Mouse (Mus musculus) heart, adult 2 months (tissue): ENCODE data around the gene Lrch3. TPM values are rescaled to one million over a fixed set of nuclear protein-coding genes. Genes with fewer than 3 reads are reported as not detected.

ENCODE experiments used
- DNase-seq, 2 experiments: peaks; one replicate each; pipeline ENCODE4 v3.0.0; 2021
- H3K27ac ChIP-seq: fragments of 200-600 bp; 2 replicates; pipeline ENCODE4 v1.8.1; 2022
- H3K27me3 ChIP-seq: fragments of 200-500 bp; 2 replicates; pipeline ENCODE4 v1.6.1; 2012; ENCODE audit warnings: mild to moderate bottlenecking, low read length, inconsistent platforms, mixed read lengths; ENCODE audit not compliant: control insufficient read depth, insufficient read depth
- H3K36me3 ChIP-seq: fragments of 200-500 bp; 2 replicates; pipeline ENCODE4 v1.6.1; 2012; ENCODE audit warnings: low read length, inconsistent platforms; ENCODE audit not compliant: control insufficient read depth, insufficient read depth
- H3K4me1 ChIP-seq: fragments of 200-500 bp; 2 replicates; pipeline ENCODE4 v1.6.1; 2011; ENCODE audit warnings: low read length; ENCODE audit not compliant: control insufficient read depth, insufficient read depth
- H3K4me3 ChIP-seq: fragments of 200-600 bp; 2 replicates; pipeline ENCODE4 v1.8.1; 2022
- H3K79me2 ChIP-seq: fragments of 200-500 bp; replicated peaks from 2 replicates; pipeline ENCODE4 v1.6.1; 2012; ENCODE audit warnings: mild to moderate bottlenecking, inconsistent platforms, low read length, moderate library complexity, mixed read lengths; ENCODE audit not compliant: control insufficient read depth, insufficient read depth
- H3K9ac ChIP-seq: fragments of 200-500 bp; 2 replicates; pipeline ENCODE4 v1.6.1; 2012; ENCODE audit warnings: low read depth, mild to moderate bottlenecking, control low read depth, inconsistent platforms, low read length, mixed read lengths
- CTCF ChIP-seq: fragments of 200-600 bp; IDR thresholded peaks from 2 replicates; pipeline ENCODE4 v1.8.1; 2022; ENCODE audit warnings: antibody characterized with exemption, mild to moderate bottlenecking, moderate library complexity
- EP300 ChIP-seq: fragments of 200-500 bp; IDR thresholded peaks from 2 replicates; pipeline ENCODE4 v1.6.1; 2011; ENCODE audit warnings: low read depth, low read length, control low read depth; ENCODE audit not compliant: insufficient read depth
- POLR2A ChIP-seq: fragments of 200-500 bp; IDR thresholded peaks from 2 replicates; pipeline ENCODE4 v1.6.1; 2011; ENCODE audit warnings: mild to moderate bottlenecking, low read depth, low read length, control low read depth; ENCODE audit not compliant: insufficient read depth
- WGBS: fragments of 180-500 bp; shearing (Covaris S2); methylation state at CpG from one replicate; pipeline ENCODE4 v1.1.7; 2018; 5-methylcytosine and 5-hydroxymethylcytosine counted together
- intact Hi-C: fragments of 180-260 bp; cut with DNase I; formaldehyde crosslinking; loops from one replicate; pipeline ENCODE4 v1.15.1; 2025
- long read RNA-seq: library from polyadenylated mRNA; stranded (forward); transcript quantifications from one replicate; pipeline ENCODE4 v2.0.0, GENCODE M21; 2021
- polyA plus RNA-seq: library from polyadenylated mRNA; depleted of rRNA; stranded (reverse); fragments of >200 nt; gene quantifications from 2 replicates; pipeline ENCODE4 v1.2.3, GENCODE M21; 2012; rRNA removed
- total RNA-seq, 2 experiments: library from RNA; stranded (reverse); gene quantifications; 2 replicates each; pipeline ENCODE4 v1.2.3; 2021

Lrch3 gene
- total RNA-seq (10 to 100 TPM; 20.3 to 22.6 TPM), polyA plus RNA-seq (13.8 and 25.5 TPM in 2 replicates)
- long read RNA-seq, full-length matches to known transcripts = 2 of 10 reads
- long read RNA-seq, partial matches to known transcripts = 0 of 10 reads
- long read RNA-seq, other reads (novel, unspliced or antisense) = 8 of 10 reads

DNA sequence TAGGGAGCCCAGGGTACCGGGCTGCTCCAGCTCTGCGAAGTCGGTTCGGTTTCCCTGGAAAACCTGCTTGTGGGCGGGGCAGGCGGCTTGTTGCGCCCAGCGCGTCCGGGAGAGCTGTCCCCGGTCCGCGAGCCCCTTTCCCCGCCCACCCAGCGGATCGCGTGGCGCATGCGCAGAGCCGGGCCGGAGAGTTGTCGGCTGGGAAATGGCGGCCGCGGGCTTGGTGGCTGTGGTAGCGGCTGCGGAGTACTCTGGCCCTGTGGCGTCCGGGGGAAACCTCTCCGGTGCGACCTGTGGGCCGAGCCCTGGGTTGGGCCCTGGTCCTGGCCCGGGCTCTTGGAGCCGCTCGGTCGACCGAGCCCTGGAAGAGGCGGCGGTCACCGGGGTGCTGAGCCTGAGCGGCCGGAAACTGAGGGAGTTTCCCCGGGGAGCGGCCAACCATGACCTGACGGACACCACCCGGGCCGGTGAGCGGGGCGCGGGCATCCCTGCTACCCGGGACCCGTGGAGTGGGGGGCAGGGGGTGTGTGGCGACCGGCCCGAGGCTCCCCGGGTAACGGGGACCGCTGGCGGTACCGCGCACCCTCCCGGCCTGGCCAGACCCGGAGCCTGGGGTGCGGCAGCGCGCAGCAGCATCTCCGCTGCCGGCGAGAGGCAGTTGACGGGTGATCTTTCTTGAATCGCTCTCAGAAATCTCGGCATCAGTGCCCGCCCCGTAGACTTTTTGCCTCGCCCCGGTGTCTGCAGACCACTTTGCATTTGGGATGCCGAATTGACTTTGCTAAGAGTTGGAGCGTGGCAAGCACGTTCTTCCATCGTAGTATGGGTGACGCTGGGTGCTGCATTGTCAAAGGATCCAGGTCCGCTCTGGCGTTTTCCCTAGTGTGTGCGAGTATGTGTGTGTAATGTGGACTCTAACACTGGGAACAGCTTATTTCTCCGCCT, at the start of gene Lrch3:
TSS of gene Lrch3 (plus strand) at position 164 of the 945 bp plus-strand sequence.
- peak within 1 kb of the TSS; percentile 95 for H3K4me3 ChIP-seq
- peak within 1 kb of the TSS; percentile 98 for H3K27ac ChIP-seq
- peaks cover 14% of the 10 kb centered on the region for H3K36me3 ChIP-seq
- intact Hi-C loops = loop anchor here (2.0 to 5.0 kb wide), 4 partner anchors 33 to 73 kb away; partner anchors contain the start of genes Fyttd1 and Rubcn
- H3K27me3 ChIP-seq = no peaks in the 10 kb centered on the region
- H3K79me2 ChIP-seq = no peaks in the 10 kb centered on the region; the same call in 1 of the 2 replicates
- peak within 1 kb of the TSS; percentile 93 for H3K9ac ChIP-seq
- peaks cover 7% of the 10 kb centered on the region for H3K4me1 ChIP-seq
- peak; percentile 90 for TF ChIP-seq POLR2A
- TF ChIP-seq CTCF = no peak
- peak; percentile 96 to 97 for DNase-seq
- under 1% methylated on average over 83 of the region's 85 CpGs for WGBS

DNA sequence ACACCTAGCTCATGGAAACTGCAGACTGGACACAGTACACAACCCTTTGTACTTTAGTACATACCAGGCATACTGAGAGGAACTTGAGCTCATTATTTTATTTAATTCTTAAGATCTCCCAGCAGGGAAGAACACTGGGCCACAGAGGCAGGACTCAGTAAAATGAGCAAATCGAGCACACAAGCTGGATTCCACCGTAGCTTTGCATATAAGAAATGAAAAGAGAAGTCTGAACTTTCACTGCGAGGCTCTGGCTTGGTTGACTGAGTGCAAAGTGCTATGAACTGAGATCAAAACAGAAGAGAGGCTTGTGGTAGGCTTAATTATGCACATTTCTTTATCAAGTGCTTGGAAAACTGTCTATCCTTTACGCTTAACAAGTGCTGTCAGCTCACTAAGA, 48.5 kb upstream of the Lrch3 start:
- H3K9ac ChIP-seq = no peak overlapping the region
- H3K4me3 ChIP-seq = no peak overlapping the region
- intact Hi-C loops = no loop called here
- WGBS = 81% methylated on average over 4 of the region's 4 CpGs
- H3K79me2 ChIP-seq = peaks cover 12% of the 10 kb centered on the region
- peaks cover 8% of the 10 kb centered on the region for H3K4me1 ChIP-seq
- TF ChIP-seq CTCF (no peak), POLR2A (no peak), EP300 (no peak)
- DNase-seq = no peak
- H3K36me3 ChIP-seq = peaks cover 10% of the 10 kb centered on the region
- H3K27ac ChIP-seq = no peak overlapping the region
- no peaks in the 10 kb centered on the region for H3K27me3 ChIP-seq

- TF ChIP-seq POLR2A (no peak), CTCF (no peak), EP300 (no peak)
- Histone ChIP-seq H3K4me1 (peaks cover 8% of the 10 kb centered on the region), H3K79me2 (peaks cover 7% of the 10 kb centered on the region), H3K36me3 (peaks cover 10% of the 10 kb centered on the region), H3K9ac (no peak overlapping the region), H3K4me3 (no peak overlapping the region), H3K27me3 (no peaks in the 10 kb centered on the region), H3K27ac (no peak overlapping the region)
- DNase-seq = no peak
- 78% methylated on average over 5 of the region's 5 CpGs for WGBS
- intact Hi-C loops = no loop called here
These were observed 47.2 kb upstream of the Lrch3 start for GRCm38 (mm10) chr16:32866713-32867112.

- intact Hi-C loops = loop anchor here (1.0 kb wide), 1 partner anchor 9 kb away; the partner anchor contains the start of genes Fyttd1 and Rubcn
- Histone ChIP-seq H3K9ac (peak overlapping the region; percentile 97), H3K4me1 (peaks cover 8% of the 10 kb centered on the region), H3K36me3 (peaks cover 8% of the 10 kb centered on the region), H3K27ac (peak overlapping the region; percentile 92), H3K27me3 (no peaks in the 10 kb centered on the region), H3K79me2 (peaks cover 7% of the 10 kb centered on the region), H3K4me3 (peak overlapping the region; percentile 93)
- WGBS = under 1% methylated on average over 35 of the region's 35 CpGs
- peak; percentile 89 to 93 for DNase-seq
- TF ChIP-seq EP300 (peak; percentile 57; the same call in 1 of the 2 replicates), CTCF (peak; percentile 15; the same call in 1 of the 2 replicates), POLR2A (peak; percentile 86)
These were observed 45.9 kb upstream of the Lrch3 start for GRCm38 (mm10) chr16:32867919-32868552.

GRCm38 (mm10) chr16:32870231-32870630, 43.7 kb upstream of the Lrch3 start:
- no peaks in the 10 kb centered on the region for H3K27me3 ChIP-seq
- DNase-seq = no peak
- peaks cover 8% of the 10 kb centered on the region for H3K36me3 ChIP-seq
- WGBS = 74% methylated on average over 5 of the region's 5 CpGs
- intact Hi-C loops = no loop called here
- no peak for TF ChIP-seq CTCF
- no peak for TF ChIP-seq EP300
- TF ChIP-seq POLR2A = no peak
- no peak overlapping the region for H3K27ac ChIP-seq
- H3K4me3 ChIP-seq = no peak overlapping the region
- H3K9ac ChIP-seq = no peak overlapping the region
- peaks cover 3% of the 10 kb centered on the region for H3K4me1 ChIP-seq
- peaks cover 4% of the 10 kb centered on the region; the same call in 1 of the 2 replicates for H3K79me2 ChIP-seq

- no peak for TF ChIP-seq POLR2A
- no peak for TF ChIP-seq EP300
- no peak for TF ChIP-seq CTCF
- 64% methylated on average over 3 of the region's 3 CpGs for WGBS
- Histone ChIP-seq H3K4me1 (no peaks in the 10 kb centered on the region; the same call in 1 of the 2 replicates), H3K79me2 (peaks cover 2% of the 10 kb centered on the region; the same call in 1 of the 2 replicates), H3K36me3 (no peaks in the 10 kb centered on the region), H3K9ac (no peak overlapping the region), H3K4me3 (no peak overlapping the region), H3K27ac (no peak overlapping the region), H3K27me3 (no peaks in the 10 kb centered on the region)
- intact Hi-C loops = no loop called here
- no peak for DNase-seq
These were observed 40.5 kb upstream of the Lrch3 start for GRCm38 (mm10) chr16:32873366-32873765.
